Mouse (Mus musculus) neural tube, embryonic 14.5 days (tissue): ENCODE measurements at regions not wholly inside any gene's neighbourhood (a gene's known extent, or its start where the extent isn't known, plus 50 kb on each side); places are given as distances from the start of the nearest gene placed in this dataset.

Experiments used
- ATAC-seq: fragments of 200-750 bp; cut with Nextera tagmentation; 2 replicates; pipeline ENCODE4 v1.8.0; 2017; ENCODE audit warnings: low read depth, mild to moderate bottlenecking, moderate TSS enrichment, moderate library complexity
- H3K27ac ChIP-seq: fragments of 300-500 bp; sonication (generic); 2 replicates; pipeline ENCODE4 v1.5.1; 2014; ENCODE audit warnings: low read depth, mild to moderate bottlenecking, control low read depth, low read length, moderate library complexity, mixed read lengths
- H3K27me3 ChIP-seq: fragments of 300-500 bp; sonication (generic); 2 replicates; pipeline ENCODE4 v1.6.1; 2014; ENCODE audit warnings: low read length; ENCODE audit not compliant: control insufficient read depth, insufficient read depth
- H3K36me3 ChIP-seq: fragments of 300-500 bp; sonication (generic); 2 replicates; pipeline ENCODE4 v1.6.1; 2014; ENCODE audit warnings: low read length, mixed read lengths; ENCODE audit not compliant: control insufficient read depth, insufficient read depth
- H3K4me1 ChIP-seq: fragments of 300-500 bp; sonication (generic); 2 replicates; pipeline ENCODE4 v1.6.1; 2014; ENCODE audit warnings: low read length; ENCODE audit not compliant: control insufficient read depth, insufficient read depth
- H3K4me2 ChIP-seq: fragments of 300-500 bp; sonication (generic); 2 replicates; pipeline ENCODE4 v1.6.1; 2014; ENCODE audit warnings: mild to moderate bottlenecking, low read depth, low read length, control low read depth
- H3K4me3 ChIP-seq: fragments of 300-500 bp; sonication (generic); 2 replicates; pipeline ENCODE4 v1.5.1; 2014; ENCODE audit warnings: low read depth, low read length, control low read depth, mixed read lengths
- H3K9ac ChIP-seq: fragments of 300-500 bp; sonication (generic); replicated peaks from 2 replicates; pipeline ENCODE4 v1.6.1; 2014; ENCODE audit warnings: low read depth, mild to moderate bottlenecking, control low read depth, low read length, mixed read lengths
- H3K9me3 ChIP-seq: fragments of 300-500 bp; sonication (generic); 2 replicates; pipeline ENCODE4 v1.6.1; 2016; ENCODE audit warnings: low read length; ENCODE audit not compliant: control insufficient read depth
- WGBS: fragments of 180-500 bp; shearing (Covaris S2); extraction: QIAGEN DNeasy Blood & Tissue Kit; methylation state at CpG from one replicate; pipeline ENCODE4 v1.1.7; 2014; 5-methylcytosine and 5-hydroxymethylcytosine counted together

DNA sequence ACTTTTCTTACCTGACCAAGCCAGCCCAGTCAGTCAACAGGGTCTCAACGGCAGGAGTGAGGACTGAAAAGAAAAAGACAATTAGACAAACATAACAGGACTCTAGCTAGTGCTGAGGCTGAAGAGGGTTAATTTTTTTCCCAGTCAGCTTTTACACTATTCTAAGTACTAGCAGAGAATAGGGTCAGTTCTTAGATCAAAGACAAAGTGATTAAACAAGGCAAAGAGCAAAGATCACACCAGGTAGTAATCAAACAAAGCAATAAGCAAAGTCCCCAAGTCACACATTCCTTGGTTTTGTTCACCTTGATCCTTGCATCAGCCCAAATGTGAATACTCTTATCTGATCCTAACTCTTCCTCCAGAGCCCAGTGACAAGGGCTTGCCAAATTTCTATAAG is 267.8 kb upstream of the Tsc22d2 start:
- H3K4me1 ChIP-seq: no peaks in the 10 kb centered on the region
- no peak overlapping the region for H3K4me3 ChIP-seq
- no peak overlapping the region for H3K27ac ChIP-seq
- no peaks in the 10 kb centered on the region for H3K36me3 ChIP-seq
- H3K27me3 ChIP-seq: no peaks in the 10 kb centered on the region
- no peak overlapping the region for H3K4me2 ChIP-seq
- ATAC-seq: no peak
- H3K9me3 ChIP-seq: no peaks in the 10 kb centered on the region
- WGBS: 50% methylated on average over 1 of the region's 1 CpGs
- no peak overlapping the region for H3K9ac ChIP-seq

DNA sequence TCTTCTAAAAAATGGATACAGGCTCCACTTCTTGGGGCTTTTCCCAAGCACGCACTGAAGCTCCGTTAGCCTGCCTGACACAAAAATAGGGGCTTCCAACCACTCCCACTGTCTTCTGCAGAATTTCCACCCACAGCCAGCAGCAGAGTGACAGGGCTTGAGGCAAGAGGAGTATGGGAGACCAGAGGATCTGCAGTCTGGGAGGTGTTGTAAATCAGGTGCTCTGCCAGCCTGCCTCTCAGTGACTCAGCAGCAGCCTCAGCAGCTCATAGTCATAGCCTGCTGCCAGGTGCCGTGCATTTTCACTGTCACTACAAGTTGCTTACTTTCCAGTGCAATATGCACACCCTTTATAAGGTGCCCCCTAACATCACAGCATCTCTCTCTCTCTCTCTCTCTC is 261.4 kb upstream of the Tsc22d2 start:
- 76% methylated on average over 3 of the region's 3 CpGs for WGBS
- Histone ChIP-seq H3K9me3 (no peaks in the 10 kb centered on the region), H3K4me1 (no peaks in the 10 kb centered on the region), H3K4me3 (no peak overlapping the region), H3K27ac (no peak overlapping the region), H3K4me2 (no peak overlapping the region), H3K9ac (no peak overlapping the region), H3K36me3 (no peaks in the 10 kb centered on the region), H3K27me3 (no peaks in the 10 kb centered on the region)
- ATAC-seq: no peak

DNA sequence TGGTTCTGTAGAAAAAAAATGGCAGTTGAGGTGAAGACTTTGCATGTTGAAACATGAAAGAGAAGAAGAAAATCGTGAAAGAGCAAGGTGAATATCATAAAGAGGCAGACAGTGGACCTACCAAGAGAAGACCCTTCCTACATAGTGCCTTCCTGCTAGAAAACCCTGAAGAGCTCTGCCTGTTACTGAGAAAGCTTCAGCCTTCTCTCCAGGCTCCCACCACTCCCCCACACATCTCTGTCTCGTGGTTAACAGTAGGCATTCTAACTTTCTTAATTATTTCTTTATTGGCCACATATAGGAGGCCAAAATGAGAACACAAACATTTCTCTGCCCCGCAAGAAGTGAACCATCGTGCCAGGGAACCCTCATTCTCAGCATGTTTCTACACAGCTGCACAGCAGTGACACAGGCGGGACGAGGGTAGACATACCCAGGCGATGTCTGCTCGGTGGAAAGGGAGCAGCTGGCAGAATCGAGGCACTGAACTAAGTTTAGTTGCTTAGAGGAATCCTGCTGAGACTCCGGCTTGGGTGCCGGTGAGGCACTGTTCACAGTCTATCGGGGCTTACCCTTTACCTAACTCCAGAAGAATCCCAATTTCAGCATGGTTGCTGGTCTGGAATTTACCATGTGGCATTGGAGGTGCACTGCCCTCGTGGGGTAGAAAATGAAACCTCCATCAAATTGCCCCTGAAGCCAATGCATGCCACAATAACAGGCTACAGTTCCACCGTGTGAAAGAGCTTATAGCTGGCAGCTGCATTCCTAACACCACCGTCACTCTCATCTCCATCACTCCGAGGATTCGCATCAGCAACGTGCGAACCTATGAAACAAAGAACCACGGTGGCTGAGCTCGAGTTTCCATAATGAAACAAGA is 260.4 kb upstream of the Tsc22d2 start:
- ATAC-seq: no peak
- Histone ChIP-seq H3K36me3 (no peaks in the 10 kb centered on the region), H3K9ac (no peak overlapping the region), H3K27ac (no peak overlapping the region), H3K4me3 (no peak overlapping the region), H3K9me3 (no peaks in the 10 kb centered on the region), H3K27me3 (no peaks in the 10 kb centered on the region), H3K4me2 (no peak overlapping the region), H3K4me1 (no peaks in the 10 kb centered on the region)
- WGBS: 79% methylated on average over 21 of the region's 21 CpGs

DNA sequence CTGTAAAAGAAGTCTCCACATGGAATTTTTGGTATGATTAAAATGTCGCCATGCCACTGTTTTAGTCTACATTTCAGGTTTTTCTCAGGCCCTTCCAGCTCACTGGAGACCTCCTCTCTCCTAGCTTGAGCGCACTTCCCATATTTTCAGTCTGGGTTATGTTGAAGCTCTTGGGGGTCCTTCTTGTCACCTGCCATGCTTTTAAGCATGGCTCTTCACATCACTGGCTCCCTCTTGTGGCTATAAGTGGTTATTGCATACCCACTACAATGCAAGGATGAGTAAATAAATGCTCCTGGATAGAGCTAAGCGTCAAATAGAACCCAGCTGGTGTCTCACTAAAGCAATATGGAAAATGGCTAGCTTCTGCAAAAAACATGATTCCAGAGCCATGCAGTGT is 255.1 kb upstream of the Tsc22d2 start:
- 54% methylated on average over 3 of the region's 3 CpGs for WGBS
- H3K4me3 ChIP-seq: no peak overlapping the region
- H3K27me3 ChIP-seq: no peaks in the 10 kb centered on the region
- ATAC-seq: peak; percentile 59; the same call in 1 of the 2 replicates
- no peak overlapping the region for H3K27ac ChIP-seq
- H3K36me3 ChIP-seq: no peaks in the 10 kb centered on the region
- no peaks in the 10 kb centered on the region for H3K4me1 ChIP-seq
- no peaks in the 10 kb centered on the region for H3K9me3 ChIP-seq
- no peak overlapping the region for H3K9ac ChIP-seq
- no peak overlapping the region for H3K4me2 ChIP-seq

DNA sequence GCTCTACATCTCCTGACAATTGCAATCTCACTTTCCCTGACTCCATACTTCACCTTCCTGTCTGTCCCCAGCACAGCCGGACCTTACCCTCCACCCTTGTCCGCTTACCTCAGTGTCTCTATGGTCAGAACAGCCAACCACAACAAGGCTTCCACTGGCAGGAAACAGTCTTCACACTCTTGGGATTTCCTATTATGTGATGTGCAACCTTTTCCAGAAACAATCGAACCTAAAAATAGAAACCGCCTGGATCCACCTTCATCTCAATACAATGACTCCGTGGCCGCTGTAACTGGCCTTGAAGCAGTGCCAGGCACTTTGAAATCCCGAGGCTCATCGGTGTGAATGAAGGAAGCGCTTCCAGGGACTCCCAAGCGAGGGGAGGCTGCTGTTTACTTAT is 252.3 kb upstream of the Tsc22d2 start:
- Histone ChIP-seq H3K4me3 (no peak overlapping the region), H3K36me3 (no peaks in the 10 kb centered on the region), H3K4me1 (no peaks in the 10 kb centered on the region), H3K4me2 (no peak overlapping the region), H3K27me3 (no peaks in the 10 kb centered on the region), H3K9me3 (no peaks in the 10 kb centered on the region), H3K27ac (no peak overlapping the region), H3K9ac (no peak overlapping the region)
- 37% methylated on average over 10 of the region's 10 CpGs for WGBS
- ATAC-seq: no peak

DNA sequence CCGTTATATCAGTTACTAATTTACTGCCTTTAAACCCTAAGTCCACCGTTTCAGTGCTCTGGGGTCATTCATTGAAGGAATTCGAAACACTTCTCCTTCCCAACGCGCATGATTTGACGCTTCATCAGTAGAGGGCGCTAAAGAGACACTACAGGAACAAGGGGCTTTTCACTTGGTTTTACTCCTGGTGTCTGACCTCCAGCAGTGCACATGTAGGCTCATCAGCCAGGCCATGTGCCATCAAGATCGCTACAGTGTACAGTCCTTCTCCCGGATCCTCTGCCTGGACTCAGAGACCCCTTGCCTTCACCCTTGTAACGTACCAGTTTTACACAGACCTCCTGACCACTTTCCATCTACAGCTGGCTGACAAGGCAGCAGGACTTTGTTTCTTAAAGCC is 250.7 kb upstream of the Tsc22d2 start:
- H3K4me1 ChIP-seq: no peaks in the 10 kb centered on the region
- no peak overlapping the region; the same call in 1 of the 2 replicates for H3K4me2 ChIP-seq
- no peak overlapping the region for H3K9ac ChIP-seq
- H3K27me3 ChIP-seq: no peaks in the 10 kb centered on the region
- H3K27ac ChIP-seq: no peak overlapping the region
- no peak overlapping the region for H3K4me3 ChIP-seq
- ATAC-seq: peak; percentile 74
- WGBS: 6% methylated on average over 10 of the region's 10 CpGs
- H3K36me3 ChIP-seq: no peaks in the 10 kb centered on the region
- H3K9me3 ChIP-seq: no peaks in the 10 kb centered on the region

DNA sequence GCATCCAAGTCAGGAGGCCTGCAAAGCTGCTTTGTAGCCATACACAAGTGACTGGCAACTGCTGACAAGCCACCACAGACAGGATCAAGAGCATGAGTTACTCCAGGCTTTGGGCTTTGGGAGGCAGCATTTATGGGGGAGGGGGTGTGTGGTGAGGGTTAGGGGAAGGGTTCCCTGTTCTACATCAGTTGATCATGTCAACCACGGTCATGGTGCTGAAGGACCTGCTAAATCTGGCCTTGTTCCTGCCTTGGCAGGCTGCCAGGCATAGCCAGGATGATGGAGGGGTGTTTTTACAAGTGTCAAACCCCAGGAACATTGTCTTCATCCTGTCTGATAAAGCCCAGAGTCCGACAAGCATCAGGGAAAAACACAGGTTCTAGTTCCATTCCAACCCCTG is 247.9 kb upstream of the Tsc22d2 start:
- Histone ChIP-seq H3K36me3 (no peaks in the 10 kb centered on the region), H3K4me2 (no peak overlapping the region), H3K9ac (no peak overlapping the region), H3K27ac (no peak overlapping the region), H3K9me3 (no peaks in the 10 kb centered on the region), H3K27me3 (no peaks in the 10 kb centered on the region), H3K4me3 (no peak overlapping the region), H3K4me1 (no peaks in the 10 kb centered on the region)
- WGBS: 50% methylated on average over 2 of the region's 2 CpGs
- ATAC-seq: no peak

DNA sequence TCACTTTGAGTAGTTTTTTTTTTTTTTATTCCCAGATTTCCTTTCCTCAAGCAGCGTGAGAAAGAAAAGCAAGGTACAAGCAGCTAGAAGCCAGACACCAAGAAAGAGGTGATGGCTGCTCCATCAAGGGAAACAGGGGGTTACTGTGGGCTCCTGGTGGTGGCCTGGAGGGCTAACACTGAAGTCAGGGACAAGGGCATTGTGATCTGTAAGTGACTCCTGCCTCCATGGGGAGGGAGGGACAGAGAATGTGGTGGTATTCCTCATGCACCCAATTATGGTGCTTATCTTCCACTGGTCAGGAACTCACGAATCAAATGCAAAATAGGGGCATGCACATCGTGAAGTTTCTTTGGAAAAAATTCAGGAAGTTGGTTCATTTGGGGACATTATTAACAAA is 247.4 kb upstream of the Tsc22d2 start:
- no peaks in the 10 kb centered on the region for H3K27me3 ChIP-seq
- no peaks in the 10 kb centered on the region for H3K36me3 ChIP-seq
- WGBS: 88% methylated on average over 3 of the region's 3 CpGs
- no peaks in the 10 kb centered on the region for H3K9me3 ChIP-seq
- no peak overlapping the region for H3K9ac ChIP-seq
- no peak for ATAC-seq
- no peaks in the 10 kb centered on the region for H3K4me1 ChIP-seq
- H3K4me3 ChIP-seq: no peak overlapping the region
- no peak overlapping the region for H3K4me2 ChIP-seq
- H3K27ac ChIP-seq: no peak overlapping the region

DNA sequence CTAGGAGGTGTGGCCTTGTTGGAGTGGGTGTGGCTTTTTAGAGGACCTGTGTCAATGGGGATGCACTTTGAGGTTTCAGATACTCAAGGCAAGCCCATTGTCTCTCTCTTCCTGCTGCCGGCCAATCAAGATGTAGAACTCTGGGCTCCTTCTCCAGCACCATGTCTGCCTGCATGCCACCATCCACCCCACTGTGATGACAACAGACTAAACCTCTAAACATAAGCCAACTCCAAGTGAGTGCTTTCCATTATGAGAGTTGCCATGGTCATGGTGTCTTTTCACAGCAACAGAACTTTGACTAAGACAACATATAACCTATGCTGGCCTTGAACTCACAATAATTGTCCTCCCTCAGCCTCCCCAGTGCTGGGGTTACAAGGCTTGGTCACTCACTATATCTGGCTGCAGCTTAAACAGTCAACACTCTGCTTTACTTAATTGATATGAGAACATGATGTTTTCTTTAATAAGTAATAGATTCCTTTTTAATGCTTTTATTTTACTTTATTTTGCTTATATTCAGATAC is 246.7 kb upstream of the Tsc22d2 start:
- H3K9ac ChIP-seq: no peak overlapping the region
- H3K27ac ChIP-seq: no peak overlapping the region
- no peak overlapping the region for H3K4me2 ChIP-seq
- no peaks in the 10 kb centered on the region for H3K4me1 ChIP-seq
- no peak overlapping the region for H3K4me3 ChIP-seq
- H3K27me3 ChIP-seq: no peaks in the 10 kb centered on the region
- no peak for ATAC-seq
- no peaks in the 10 kb centered on the region for H3K9me3 ChIP-seq
- 89% methylated on average over 1 of the region's 1 CpGs for whole genome bisulfite sequencing
- H3K36me3 ChIP-seq: no peaks in the 10 kb centered on the region
